Mouse (Mus musculus) heart, embryonic 12.5 days (tissue): ENCODE results near the gene Aspm. TPM values are rescaled to one million over a fixed set of nuclear protein-coding genes. Genes with fewer than 3 reads are reported as not detected.
"Not testable (repeated sequence)": the region's sequence is repeated elsewhere in the genome, so short reads cannot be mapped to it uniquely, and the experiment has no call there.

ENCODE experiments used
- ATAC-seq: fragments of 200-750 bp; cut with Nextera tagmentation; 2 replicates; pipeline ENCODE4 v1.8.0; 2017; ENCODE audit warnings: moderate TSS enrichment, moderate library complexity; ENCODE audit not compliant: insufficient number of reproducible peaks, low FRiP score
- H3K27ac ChIP-seq: fragments of 300-500 bp; sonication (generic); 2 replicates; pipeline ENCODE4 v1.5.1; 2016; ENCODE audit warnings: mild to moderate bottlenecking, moderate library complexity; ENCODE audit not compliant: poor library complexity, severe bottlenecking
- H3K27me3 ChIP-seq: fragments of 300-500 bp; sonication (generic); replicated peaks from 2 replicates; pipeline ENCODE4 v1.6.1; 2016; ENCODE audit warnings: mild to moderate bottlenecking, moderate library complexity
- H3K36me3 ChIP-seq: fragments of 300-500 bp; sonication (generic); 2 replicates; pipeline ENCODE4 v1.6.1; 2016; ENCODE audit warnings: mild to moderate bottlenecking, moderate library complexity
- H3K4me1 ChIP-seq: fragments of 300-500 bp; sonication (generic); replicated peaks from 2 replicates; pipeline ENCODE4 v1.6.1; 2016; ENCODE audit warnings: mild to moderate bottlenecking
- H3K4me2 ChIP-seq: fragments of 300-500 bp; sonication (generic); 2 replicates; pipeline ENCODE4 v1.6.1; 2016; ENCODE audit warnings: mild to moderate bottlenecking, moderate library complexity
- H3K4me3 ChIP-seq: fragments of 300-500 bp; sonication (generic); 2 replicates; pipeline ENCODE4 v1.5.1; 2016; ENCODE audit warnings: mild to moderate bottlenecking
- H3K9ac ChIP-seq: fragments of 300-500 bp; sonication (generic); 2 replicates; pipeline ENCODE4 v1.6.1; 2016; ENCODE audit warnings: mild to moderate bottlenecking, moderate library complexity
- H3K9me3 ChIP-seq: fragments of 300-500 bp; sonication (generic); replicated peaks from 2 replicates; pipeline ENCODE4 v1.6.1; 2016; ENCODE audit warnings: mild to moderate bottlenecking, moderate library complexity
- WGBS: fragments of 180-500 bp; shearing (Covaris S2); methylation state at CpG from one replicate; pipeline ENCODE4 v1.1.7; 2016; 5-methylcytosine and 5-hydroxymethylcytosine counted together
- polyA plus RNA-seq: library from polyadenylated mRNA; unstranded; fragments of >200 nt; fragmentation: Nextera tagmentation; extraction: Ambion mirVana; gene quantifications from 2 replicates; pipeline ENCODE4 v1.2.1, GENCODE M21; 2016

Aspm gene
- polyA plus RNA-seq, 1 experiment from 2014 or later: 18.0 TPM

DNA sequence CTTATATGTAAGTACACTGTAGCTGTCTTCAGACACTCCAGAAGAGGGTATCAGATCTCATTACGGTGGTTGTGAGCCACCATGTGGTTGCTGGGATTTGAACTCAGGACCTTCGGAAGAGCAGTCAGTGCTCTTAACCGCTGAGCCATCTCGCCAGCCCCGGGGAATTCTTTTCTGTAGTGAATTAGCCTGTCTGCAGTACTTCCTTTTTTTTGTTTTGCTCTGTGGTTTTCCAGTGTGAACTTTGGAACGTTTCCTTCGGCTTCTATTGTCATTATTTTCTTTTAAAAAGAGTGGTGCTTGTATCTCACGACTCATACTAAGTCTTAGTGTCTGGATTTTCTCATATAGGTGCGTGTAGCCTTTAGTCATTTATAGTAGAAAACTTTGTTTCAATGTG is 11.5 kb upstream of the Aspm start:
- not testable (repeated sequence) for H3K9ac ChIP-seq, H3K4me1 ChIP-seq, H3K4me3 ChIP-seq, ATAC-seq, H3K4me2 ChIP-seq, H3K27ac ChIP-seq, H3K9me3 ChIP-seq, H3K27me3 ChIP-seq
- H3K36me3 ChIP-seq: peaks cover 23% of the 10 kb centered on the region
- 79% methylated on average over 9 of the region's 9 CpGs for WGBS

DNA sequence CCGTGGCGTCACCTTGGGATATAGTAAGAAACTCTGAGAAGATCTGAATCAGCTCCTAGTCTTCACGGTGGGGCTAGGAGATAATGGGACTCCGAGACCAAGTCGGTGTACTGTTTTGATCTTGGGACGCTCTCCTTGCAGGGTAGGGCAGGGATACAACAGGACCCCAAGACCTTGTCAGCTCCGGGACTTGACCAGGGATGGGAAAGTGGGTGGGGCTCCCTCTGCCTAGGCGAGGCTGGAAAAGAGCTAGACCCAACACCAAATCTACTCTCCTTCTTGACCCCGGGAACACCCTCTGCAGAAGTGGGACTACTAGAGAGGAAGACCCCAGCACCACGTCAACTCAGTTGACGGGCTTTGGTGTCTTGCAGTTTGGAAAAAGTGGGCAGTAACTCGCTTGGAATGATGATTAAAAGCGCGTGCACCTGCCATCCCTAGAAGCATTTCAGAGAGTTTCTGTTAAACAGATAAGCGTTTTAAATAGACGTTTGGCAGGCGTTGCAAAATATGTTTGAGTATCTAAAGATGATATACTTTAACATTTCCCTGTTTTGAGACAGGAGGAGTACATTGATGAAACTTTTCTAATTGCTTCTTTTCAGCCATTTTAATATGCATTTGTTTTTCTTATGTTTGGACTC is 776 bp downstream of the Aspm start:
- Histone ChIP-seq H3K4me2 (peak overlapping the region; percentile 76), H3K9ac (peak overlapping the region; percentile 80), H3K9me3 (no peaks in the 10 kb centered on the region), H3K36me3 (peaks cover 15% of the 10 kb centered on the region), H3K27me3 (no peaks in the 10 kb centered on the region), H3K4me3 (peak overlapping the region; percentile 90), H3K4me1 (peaks cover 9% of the 10 kb centered on the region), H3K27ac (peak overlapping the region; percentile 79)
- 2% methylated on average over 17 of the region's 17 CpGs for WGBS
- peak; percentile 57 for ATAC-seq

DNA sequence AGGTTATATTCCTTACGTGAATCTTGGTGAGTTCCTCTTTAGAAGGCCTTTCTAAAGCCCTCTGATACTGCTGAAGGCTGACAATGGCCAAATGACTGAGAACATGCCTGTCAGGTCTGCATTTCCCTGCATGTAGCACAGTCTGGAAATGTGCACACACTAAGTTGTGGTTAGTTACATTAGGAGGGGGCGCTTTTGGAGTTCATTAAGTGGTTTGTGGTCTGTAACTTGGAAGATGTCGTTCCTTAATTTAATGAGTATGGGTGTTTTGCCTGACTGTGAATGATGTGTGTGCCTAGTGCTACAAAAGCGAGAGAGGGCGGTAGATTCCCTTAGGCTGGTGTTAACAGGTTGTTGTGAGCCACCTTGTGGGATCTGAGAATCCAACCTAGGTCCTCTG is 6.2 kb downstream of the Aspm start:
- H3K4me1 ChIP-seq: peaks cover 11% of the 10 kb centered on the region
- H3K4me3 ChIP-seq: no peak overlapping the region
- H3K36me3 ChIP-seq: peaks cover 56% of the 10 kb centered on the region
- no peak overlapping the region for H3K9ac ChIP-seq
- H3K27ac ChIP-seq: no peak overlapping the region
- no peaks in the 10 kb centered on the region for H3K9me3 ChIP-seq
- ATAC-seq: no peak
- WGBS: 86% methylated on average over 5 of the region's 5 CpGs
- H3K27me3 ChIP-seq: no peaks in the 10 kb centered on the region
- no peak overlapping the region for H3K4me2 ChIP-seq

DNA sequence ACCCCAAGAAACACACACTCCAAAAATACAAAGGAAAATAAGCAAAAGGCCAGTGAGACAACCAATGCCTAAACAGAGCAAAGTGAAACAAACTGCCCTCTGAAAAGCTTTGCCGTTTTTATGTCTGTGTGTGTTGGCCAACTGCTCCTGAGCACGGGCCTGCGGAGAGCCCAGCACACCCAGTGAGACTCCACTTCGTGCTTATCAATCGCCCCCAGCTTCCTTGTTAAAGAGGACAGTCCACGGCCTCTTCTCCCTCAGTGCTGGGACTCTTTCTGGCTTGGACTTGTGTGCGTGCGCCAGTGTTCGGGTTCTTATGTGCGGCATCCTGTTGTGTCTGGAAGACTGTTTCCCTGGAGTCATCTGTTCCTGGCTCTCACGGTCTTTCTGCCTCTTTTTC is 11.4 kb downstream of the Aspm start:
- no peak overlapping the region for H3K9ac ChIP-seq
- no peaks in the 10 kb centered on the region for H3K9me3 ChIP-seq
- H3K27ac ChIP-seq: no peak overlapping the region
- H3K4me2 ChIP-seq: no peak overlapping the region
- peaks cover 68% of the 10 kb centered on the region for H3K36me3 ChIP-seq
- no peaks in the 10 kb centered on the region for H3K27me3 ChIP-seq
- H3K4me1 ChIP-seq: no peaks in the 10 kb centered on the region
- 0 out of 2 replicates have a peak, but pooled peaks have one; percentile 36 for ATAC-seq
- no peak overlapping the region for H3K4me3 ChIP-seq
- 79% methylated on average over 11 of the region's 11 CpGs for WGBS

DNA sequence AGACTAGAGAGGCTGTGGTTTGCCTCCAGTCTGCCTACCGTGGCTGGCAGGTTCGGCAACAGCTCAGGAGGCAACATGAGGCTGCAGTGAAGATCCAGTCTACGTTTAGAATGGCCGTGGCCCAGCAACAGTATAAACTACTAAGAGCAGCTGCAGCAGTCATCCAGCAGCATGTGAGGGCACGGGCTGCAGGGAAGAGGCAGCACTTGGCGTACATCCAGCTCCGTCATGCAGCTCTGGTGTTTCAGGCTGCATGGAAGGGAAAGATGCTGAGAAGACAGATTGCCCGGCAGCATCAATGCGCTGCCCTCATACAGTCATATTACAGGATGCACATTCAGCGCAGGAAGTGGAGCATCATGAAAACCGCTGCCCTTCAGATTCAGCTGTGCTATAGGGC is 24.3 kb downstream of the Aspm start:
- H3K4me3 ChIP-seq: no peak overlapping the region
- 94% methylated on average over 11 of the region's 11 CpGs for WGBS
- H3K4me2 ChIP-seq: no peak overlapping the region
- no peak for ATAC-seq
- no peaks in the 10 kb centered on the region for H3K9me3 ChIP-seq
- H3K27ac ChIP-seq: no peak overlapping the region
- no peaks in the 10 kb centered on the region for H3K4me1 ChIP-seq
- H3K36me3 ChIP-seq: peaks cover 81% of the 10 kb centered on the region
- no peaks in the 10 kb centered on the region for H3K27me3 ChIP-seq
- H3K9ac ChIP-seq: no peak overlapping the region

DNA sequence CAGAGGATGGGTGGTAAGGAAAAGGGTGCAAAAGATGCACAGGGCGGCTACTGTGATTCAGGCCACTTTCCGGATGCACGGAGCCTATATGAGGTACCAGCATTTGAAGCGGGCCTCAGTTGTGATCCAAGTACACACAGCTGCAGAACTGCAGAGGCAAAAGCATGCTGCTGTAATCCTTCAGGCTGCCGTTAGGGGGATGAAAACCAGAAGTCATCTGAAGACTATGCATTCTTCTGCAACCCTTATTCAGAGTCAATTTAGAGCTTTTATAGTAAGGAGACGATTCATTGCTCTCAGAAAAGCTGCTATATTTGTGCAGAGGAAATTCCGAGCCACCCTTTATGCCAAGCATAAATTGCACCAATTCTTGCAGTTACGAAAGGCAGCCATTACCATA is 25.7 kb downstream of the Aspm start:
- Histone ChIP-seq H3K4me3 (no peak overlapping the region), H3K9me3 (no peaks in the 10 kb centered on the region), H3K36me3 (peaks cover 80% of the 10 kb centered on the region), H3K9ac (no peak overlapping the region), H3K27ac (no peak overlapping the region), H3K4me2 (no peak overlapping the region), H3K27me3 (no peaks in the 10 kb centered on the region), H3K4me1 (no peaks in the 10 kb centered on the region)
- no peak for ATAC-seq
- 91% methylated on average over 8 of the region's 8 CpGs for WGBS

DNA sequence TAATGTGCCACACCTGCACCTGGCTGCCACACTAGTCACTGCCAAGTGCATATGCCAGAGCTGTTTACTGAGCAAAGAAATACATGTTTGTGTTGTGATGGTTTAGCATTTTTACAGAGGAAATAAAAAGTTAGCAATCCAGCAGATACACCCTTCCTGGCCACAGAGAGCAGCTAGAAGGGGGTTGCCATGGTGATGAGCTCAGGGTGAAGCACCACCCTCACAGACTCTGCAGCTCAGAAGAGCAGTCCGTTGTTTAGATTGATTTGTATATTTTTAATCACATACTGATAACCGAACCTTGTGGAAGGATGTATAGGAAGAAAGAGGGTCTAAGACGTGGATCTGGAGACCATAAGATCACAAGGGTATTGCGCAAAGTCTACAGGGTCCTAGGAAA is 26.6 kb downstream of the Aspm start:
- no peaks in the 10 kb centered on the region for H3K4me1 ChIP-seq
- no peak overlapping the region for H3K27ac ChIP-seq
- WGBS: 90% methylated on average over 4 of the region's 4 CpGs
- no peaks in the 10 kb centered on the region for H3K27me3 ChIP-seq
- ATAC-seq: no peak
- no peaks in the 10 kb centered on the region for H3K9me3 ChIP-seq
- no peak overlapping the region for H3K4me2 ChIP-seq
- no peak overlapping the region for H3K4me3 ChIP-seq
- no peak overlapping the region for H3K9ac ChIP-seq
- peaks cover 74% of the 10 kb centered on the region for H3K36me3 ChIP-seq

DNA sequence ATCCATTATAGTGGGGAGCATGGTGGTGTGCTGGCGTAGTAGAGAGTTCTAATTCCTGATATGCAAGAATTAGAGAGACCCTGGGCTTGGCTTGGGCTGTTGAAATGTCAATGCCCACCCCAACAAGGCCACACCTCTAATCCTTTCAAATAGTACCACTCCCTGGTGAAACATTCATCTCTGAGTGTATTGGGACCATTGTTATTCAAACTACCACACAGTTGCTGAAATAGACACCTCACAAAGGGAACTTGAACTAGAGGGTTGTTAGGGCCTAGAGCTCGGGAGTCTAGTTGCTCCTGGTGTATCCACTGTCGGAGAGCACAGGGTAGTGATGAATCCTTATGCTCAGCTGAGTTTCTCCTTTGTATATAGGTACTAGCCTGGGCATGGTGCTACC is 40.1 kb downstream of the Aspm start:
- Histone ChIP-seq H3K27ac (no peak overlapping the region), H3K4me1 (no peaks in the 10 kb centered on the region), H3K36me3 (peaks cover 44% of the 10 kb centered on the region), H3K9me3 (no peaks in the 10 kb centered on the region), H3K4me3 (no peak overlapping the region), H3K9ac (no peak overlapping the region), H3K4me2 (no peak overlapping the region), H3K27me3 (no peaks in the 10 kb centered on the region)
- WGBS: 91% methylated on average over 3 of the region's 3 CpGs
- ATAC-seq: no peak

DNA sequence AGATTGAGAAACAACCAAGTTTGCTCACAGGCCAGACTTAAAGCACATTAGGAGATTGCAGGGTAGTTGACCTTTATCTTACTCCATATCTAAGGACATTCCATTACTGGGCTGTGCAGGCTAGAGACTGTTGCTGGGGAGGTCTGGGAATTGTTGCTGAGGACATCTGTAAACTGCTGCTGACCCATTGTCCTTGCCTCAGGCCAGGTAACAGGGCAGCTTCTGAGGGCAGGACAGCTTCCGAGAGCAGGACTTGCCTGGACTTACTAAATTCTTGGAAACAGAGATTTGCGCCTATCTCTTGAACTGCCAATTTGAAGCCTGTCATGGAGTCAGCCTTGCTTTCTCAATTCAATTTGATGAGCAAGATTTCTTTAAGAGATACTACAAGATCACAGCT is 40.8 kb downstream of the Aspm start:
- H3K36me3 ChIP-seq: peaks cover 37% of the 10 kb centered on the region
- no peaks in the 10 kb centered on the region for H3K9me3 ChIP-seq
- no peaks in the 10 kb centered on the region for H3K27me3 ChIP-seq
- H3K4me1 ChIP-seq: no peaks in the 10 kb centered on the region
- no peak for ATAC-seq
- 86% methylated on average over 2 of the region's 2 CpGs for WGBS
- H3K27ac ChIP-seq: no peak overlapping the region
- H3K4me2 ChIP-seq: no peak overlapping the region
- H3K9ac ChIP-seq: no peak overlapping the region
- H3K4me3 ChIP-seq: no peak overlapping the region

DNA sequence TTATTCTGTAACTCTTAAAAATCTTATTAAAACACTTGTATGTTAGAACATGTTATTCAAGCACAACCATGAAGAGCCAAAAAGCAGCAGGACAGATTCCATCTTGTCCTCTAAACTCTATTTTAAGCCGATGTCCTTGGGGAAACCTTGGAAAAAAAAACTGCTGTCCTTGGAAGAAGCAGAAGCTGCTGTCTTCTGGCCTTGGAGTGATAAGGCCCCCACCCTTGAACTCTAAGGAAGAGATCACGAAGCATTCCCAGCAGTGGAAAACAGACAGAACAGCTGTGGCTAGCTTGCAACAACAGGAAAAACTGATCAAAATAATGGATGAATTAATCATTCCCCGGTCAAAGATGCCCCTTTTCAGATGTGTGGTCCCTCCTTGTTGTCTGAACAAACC is 41.6 kb downstream of the Aspm start:
- WGBS: 69% methylated on average over 3 of the region's 3 CpGs
- ATAC-seq: no peak
- H3K27ac ChIP-seq: no peak overlapping the region

DNA sequence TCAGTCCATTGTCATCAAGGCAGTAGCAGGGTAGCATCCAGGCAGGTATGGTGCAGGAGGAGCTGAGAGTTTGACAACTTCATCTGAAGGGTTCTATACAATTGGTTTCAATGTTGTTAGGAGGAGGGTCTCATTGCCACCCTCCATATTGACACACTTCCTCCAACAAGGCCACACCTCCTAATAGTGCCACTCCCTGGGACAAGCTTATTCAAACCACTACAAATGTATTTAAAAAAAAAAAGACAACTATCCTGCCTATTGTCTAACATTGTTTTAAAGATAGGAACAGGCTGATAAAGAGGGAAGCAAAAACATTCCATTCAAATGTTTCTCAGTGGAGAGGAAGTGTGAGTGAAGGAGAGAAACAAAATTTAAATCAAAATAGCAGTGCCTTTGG is 45.2 kb downstream of the Aspm start:
- H3K9me3 ChIP-seq: no peaks in the 10 kb centered on the region
- peaks cover 8% of the 10 kb centered on the region; the same call in 1 of the 2 replicates for H3K36me3 ChIP-seq
- H3K4me2 ChIP-seq: no peak overlapping the region
- H3K9ac ChIP-seq: no peak overlapping the region
- H3K27me3 ChIP-seq: no peaks in the 10 kb centered on the region
- H3K27ac ChIP-seq: no peak overlapping the region
- no peaks in the 10 kb centered on the region for H3K4me1 ChIP-seq
- ATAC-seq: no peak
- H3K4me3 ChIP-seq: no peak overlapping the region

More for the DNA sequence above, 41.6 kb downstream of the Aspm start:
- no peak overlapping the region for H3K9ac ChIP-seq
- no peaks in the 10 kb centered on the region for H3K27me3 ChIP-seq
- H3K9me3 ChIP-seq: no peaks in the 10 kb centered on the region
- H3K4me3 ChIP-seq: no peak overlapping the region
- H3K4me2 ChIP-seq: no peak overlapping the region
- H3K36me3 ChIP-seq: peaks cover 32% of the 10 kb centered on the region
- no peaks in the 10 kb centered on the region for H3K4me1 ChIP-seq

DNA sequence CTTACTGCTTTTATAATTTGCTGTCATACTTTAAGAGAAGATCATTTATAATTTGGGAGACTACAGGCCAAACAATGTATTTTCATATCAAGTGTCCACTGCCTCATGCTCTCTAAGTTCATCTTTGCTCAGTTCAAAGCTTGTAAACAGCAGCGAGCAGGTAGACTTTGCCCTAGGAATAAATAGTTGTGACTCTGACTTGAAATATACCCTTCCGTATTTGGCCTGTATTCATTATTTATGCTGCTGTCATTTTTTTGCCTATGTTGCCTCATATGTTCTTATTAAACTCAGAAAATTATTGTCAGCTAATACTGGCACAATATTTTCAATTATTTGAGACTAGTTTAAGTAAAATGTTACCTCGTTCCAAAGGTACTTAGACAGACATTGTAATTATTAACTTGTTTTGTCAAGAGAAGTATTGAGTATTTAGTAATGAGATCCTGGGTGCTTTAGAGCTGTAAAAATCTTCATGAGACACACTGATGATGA is 46.7 kb downstream of the Aspm start, which contains the start of gene F13b:
Gene F13b (plus strand): TSS at position 445 of the 495 bp plus-strand sequence.
- Histone ChIP-seq H3K9me3 (no peaks in the 10 kb centered on the region), H3K27ac (no peak within 1 kb of the TSS), H3K9ac (no peak within 1 kb of the TSS), H3K36me3 (no peaks in the 10 kb centered on the region), H3K4me2 (no peak within 1 kb of the TSS), H3K4me3 (no peak within 1 kb of the TSS), H3K4me1 (no peaks in the 10 kb centered on the region), H3K27me3 (no peaks in the 10 kb centered on the region)
- no peak for ATAC-seq
- 83% methylated on average over 3 of the region's 3 CpGs for WGBS
